Mouse (Mus musculus): ENCODE results near the gene Ski. TPM values are rescaled to one million over a fixed set of nuclear protein-coding genes. Genes with fewer than 3 reads are reported as not detected.
A peak's percentile ranks its signal among the peaks of the same experiment; 100 is the strongest.

The Ski gene
- polyA plus RNA-seq, 1 experiment from 2014 or later = 22.6 TPM

DNA sequence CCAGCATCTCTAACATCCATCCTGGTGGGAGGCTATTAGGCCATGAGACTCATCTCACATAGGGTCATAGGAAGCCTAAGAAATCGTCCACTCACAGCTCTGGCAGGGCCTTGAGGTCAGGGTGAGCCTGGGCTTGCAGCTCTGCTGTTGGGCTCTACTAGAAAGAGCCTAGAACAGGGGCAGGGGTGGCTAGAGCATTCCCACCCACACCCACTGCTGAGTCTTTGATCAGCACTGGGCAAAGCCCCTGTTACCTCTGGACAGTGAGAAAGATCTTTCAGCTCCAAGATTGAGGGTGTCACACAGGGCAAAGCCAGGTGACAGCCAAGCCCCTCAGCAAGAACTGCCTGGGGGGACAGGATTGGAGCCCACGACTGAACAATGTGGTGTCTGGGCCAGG is 79.0 kb downstream of the Ski start:
- ATAC-seq = no peak
- no peak overlapping the region for H3K4me3 ChIP-seq (ENCODE audit: low read depth, low read length)
- H3K36me3 ChIP-seq (ENCODE audit: insufficient read depth, low read length) = no peaks in the 10 kb centered on the region
- no peak for TF ChIP-seq CTCF (IDR thresholded peaks at IDR 0.05)
- TF ChIP-seq EP300 (IDR thresholded peaks at IDR 0.05) = no peak
- no peaks in the 10 kb centered on the region for H3K9me3 ChIP-seq (ENCODE audit: low read length)
- H3K27ac ChIP-seq (ENCODE audit: low read length) = peak overlapping the region; percentile 89
- 37% methylated on average over 2 of the region's 2 CpGs for WGBS
- DNase-seq (ENCODE audit: low spot score) = no peak
- no peak overlapping the region for H3K4me2 ChIP-seq (replicated peaks; ENCODE audit: low read depth, low read length)
- H3K27me3 ChIP-seq (replicated peaks; ENCODE audit: insufficient read depth, low read length) = no peaks in the 10 kb centered on the region
- no peak overlapping the region; the same call in 1 of the 2 replicates for H3K9ac ChIP-seq (replicated peaks; ENCODE audit: low read depth)
- H3K4me1 ChIP-seq (ENCODE audit: insufficient read depth, low read depth, low read length) = peaks cover 10% of the 10 kb centered on the region

DNA sequence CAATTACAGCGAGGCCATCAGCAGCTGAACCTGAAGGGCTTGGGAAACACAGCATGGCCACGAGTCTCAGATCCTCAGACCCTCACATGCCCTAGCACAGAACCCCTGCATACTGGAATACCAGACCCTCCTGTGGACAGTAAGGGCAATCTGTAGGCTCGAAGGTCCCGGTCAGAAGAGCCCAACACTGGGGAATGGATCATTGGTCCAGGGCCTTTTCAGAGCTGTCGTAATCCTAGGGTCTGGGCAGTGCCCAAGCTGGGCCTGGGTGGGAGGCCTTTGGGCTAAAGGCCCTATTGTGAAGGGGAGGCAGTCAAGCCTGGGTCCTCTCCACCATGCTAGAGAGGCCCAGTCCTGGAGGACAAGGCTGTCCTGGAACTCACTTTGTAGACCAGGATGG is 79.6 kb downstream of the Ski start:
- no peaks in the 10 kb centered on the region for H3K36me3 ChIP-seq (ENCODE audit: insufficient read depth, low read length)
- no peak for DNase-seq (ENCODE audit: low spot score)
- H3K9ac ChIP-seq (replicated peaks; ENCODE audit: low read depth) = no peak overlapping the region
- H3K4me1 ChIP-seq (ENCODE audit: insufficient read depth, low read depth, low read length) = peaks cover 8% of the 10 kb centered on the region
- H3K4me3 ChIP-seq (ENCODE audit: low read depth, low read length) = no peak overlapping the region
- H3K27ac ChIP-seq (ENCODE audit: low read length) = no peak overlapping the region
- no peak overlapping the region for H3K4me2 ChIP-seq (replicated peaks; ENCODE audit: low read depth, low read length)
- TF ChIP-seq EP300 (IDR thresholded peaks at IDR 0.05) = no peak
- no peak for TF ChIP-seq CTCF (IDR thresholded peaks at IDR 0.05)
- H3K27me3 ChIP-seq (replicated peaks; ENCODE audit: insufficient read depth, low read length) = no peaks in the 10 kb centered on the region
- 91% methylated on average over 5 of the region's 5 CpGs for WGBS
- no peak for ATAC-seq
- no peaks in the 10 kb centered on the region for H3K9me3 ChIP-seq (ENCODE audit: low read length)

DNA sequence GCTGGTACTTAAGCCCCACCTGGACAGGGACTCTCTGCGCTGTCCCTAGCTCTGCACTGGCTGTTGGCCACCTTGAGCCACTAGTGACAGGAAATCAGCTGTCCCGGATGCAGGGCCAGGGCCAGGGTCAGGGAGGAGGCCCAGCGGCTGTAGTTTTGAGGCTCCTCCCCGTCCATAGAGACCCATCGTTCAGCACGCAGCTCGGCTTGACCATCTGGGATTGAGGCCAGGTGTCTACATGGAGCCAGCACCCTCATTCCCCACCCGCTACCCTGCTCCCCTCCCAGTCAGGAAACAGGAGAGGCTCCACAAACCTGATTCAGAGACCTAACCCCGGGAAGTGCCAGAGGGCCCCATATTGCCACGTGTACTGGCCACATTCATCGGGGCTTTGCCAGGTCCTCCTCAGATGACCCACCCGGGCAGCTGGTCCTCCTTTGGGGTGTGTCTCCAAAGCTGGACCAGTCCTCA is 81.6 kb downstream of the Ski start:
- Histone ChIP-seq H3K27ac (ENCODE audit: low read length) (no peak overlapping the region), H3K9ac (replicated peaks; ENCODE audit: low read depth) (no peak overlapping the region), H3K9me3 (ENCODE audit: low read length) (no peaks in the 10 kb centered on the region), H3K4me3 (ENCODE audit: low read depth, low read length) (no peak overlapping the region), H3K36me3 (ENCODE audit: insufficient read depth, low read length) (no peaks in the 10 kb centered on the region), H3K4me1 (ENCODE audit: insufficient read depth, low read depth, low read length) (peaks cover 8% of the 10 kb centered on the region), H3K4me2 (replicated peaks; ENCODE audit: low read depth, low read length) (no peak overlapping the region), H3K27me3 (replicated peaks; ENCODE audit: insufficient read depth, low read length) (no peaks in the 10 kb centered on the region)
- 23% methylated on average over 12 of the region's 12 CpGs for WGBS
- TF ChIP-seq EP300 (IDR thresholded peaks at IDR 0.05) = no peak
- no peak for TF ChIP-seq CTCF (IDR thresholded peaks at IDR 0.05)
- DNase-seq (ENCODE audit: low spot score) (peak; percentile 75), ATAC-seq (peak; percentile 18)

DNA sequence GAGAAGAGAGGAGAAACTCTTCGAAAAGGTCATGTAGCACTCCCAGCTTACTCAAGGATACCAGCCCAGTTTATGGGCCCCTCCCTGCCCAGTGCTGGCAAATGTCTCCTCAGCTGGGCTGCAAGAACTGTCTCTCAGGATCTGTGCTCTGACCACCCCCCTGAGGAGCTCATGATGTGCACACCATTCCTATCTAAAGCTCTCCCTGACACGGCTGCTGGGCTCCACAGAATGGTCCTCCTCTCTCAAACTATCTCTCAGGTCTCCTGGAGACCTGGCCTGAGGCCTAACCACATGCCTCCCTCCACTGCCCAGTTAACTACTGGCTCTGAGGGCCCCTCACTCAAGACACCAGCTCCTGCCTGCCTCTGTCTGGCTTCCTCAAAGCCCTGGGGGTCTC is 82.2 kb downstream of the Ski start:
- no peak for ATAC-seq
- TF ChIP-seq EP300 (IDR thresholded peaks at IDR 0.05) = no peak
- no peak for TF ChIP-seq CTCF (IDR thresholded peaks at IDR 0.05)
- Histone ChIP-seq H3K36me3 (ENCODE audit: insufficient read depth, low read length) (no peaks in the 10 kb centered on the region), H3K9me3 (ENCODE audit: low read length) (no peaks in the 10 kb centered on the region), H3K27me3 (replicated peaks; ENCODE audit: insufficient read depth, low read length) (no peaks in the 10 kb centered on the region), H3K27ac (ENCODE audit: low read length) (no peak overlapping the region), H3K4me2 (replicated peaks; ENCODE audit: low read depth, low read length) (no peak overlapping the region), H3K9ac (replicated peaks; ENCODE audit: low read depth) (no peak overlapping the region), H3K4me3 (ENCODE audit: low read depth, low read length) (no peak overlapping the region), H3K4me1 (ENCODE audit: insufficient read depth, low read depth, low read length) (peaks cover 8% of the 10 kb centered on the region)
- no peak for DNase-seq (ENCODE audit: low spot score)
- 67% methylated on average over 2 of the region's 2 CpGs for WGBS

DNA sequence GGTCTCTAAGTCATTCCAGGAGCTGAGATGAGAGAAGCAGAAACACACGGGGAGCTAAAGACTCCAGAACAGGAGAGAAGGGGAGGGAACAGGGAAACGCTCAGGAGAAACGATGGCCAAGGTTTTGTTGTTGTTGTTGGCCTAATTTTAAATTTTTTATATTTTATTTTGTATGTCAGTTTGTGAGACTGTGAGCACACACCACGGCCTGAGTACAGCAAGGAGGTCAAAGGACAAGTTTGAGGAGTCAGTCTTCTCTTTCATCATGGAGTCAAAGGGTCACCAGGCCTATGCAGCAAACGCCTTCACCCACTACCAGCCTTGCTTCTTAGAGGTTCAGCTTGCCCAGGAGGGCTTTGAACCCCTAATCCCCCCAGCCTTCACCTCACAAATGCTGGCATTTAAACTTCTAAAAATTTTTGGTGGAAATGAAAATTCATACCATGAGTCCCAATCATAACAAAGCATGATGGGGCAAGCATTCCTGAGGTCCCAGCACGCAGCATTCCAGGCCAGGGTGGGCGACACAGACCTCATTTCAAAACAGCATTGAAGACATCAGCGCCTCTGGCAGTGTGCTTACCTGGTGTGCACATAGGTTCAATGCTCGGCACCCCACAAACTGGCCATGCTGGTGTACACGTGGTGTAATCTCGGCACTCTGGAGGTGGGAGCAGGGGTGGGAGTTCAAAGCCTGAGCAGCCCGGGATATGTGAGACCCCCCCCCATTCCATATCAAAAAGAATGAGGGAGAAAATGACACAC is 82.9 kb downstream of the Ski start:
- no peak for DNase-seq (ENCODE audit: low spot score)
- no peak overlapping the region for H3K4me3 ChIP-seq (ENCODE audit: low read depth, low read length)
- H3K36me3 ChIP-seq (ENCODE audit: insufficient read depth, low read length) = no peaks in the 10 kb centered on the region
- no peak overlapping the region for H3K9ac ChIP-seq (replicated peaks; ENCODE audit: low read depth)
- TF ChIP-seq CTCF (IDR thresholded peaks at IDR 0.05) (no peak), EP300 (IDR thresholded peaks at IDR 0.05) (no peak)
- peaks cover 8% of the 10 kb centered on the region for H3K4me1 ChIP-seq (ENCODE audit: insufficient read depth, low read depth, low read length)
- no peaks in the 10 kb centered on the region for H3K9me3 ChIP-seq (ENCODE audit: low read length)
- 78% methylated on average over 12 of the region's 12 CpGs for WGBS
- no peak overlapping the region for H3K4me2 ChIP-seq (replicated peaks; ENCODE audit: low read depth, low read length)
- ATAC-seq = no peak
- H3K27me3 ChIP-seq (replicated peaks; ENCODE audit: insufficient read depth, low read length) = no peaks in the 10 kb centered on the region
- no peak overlapping the region for H3K27ac ChIP-seq (ENCODE audit: low read length)

DNA sequence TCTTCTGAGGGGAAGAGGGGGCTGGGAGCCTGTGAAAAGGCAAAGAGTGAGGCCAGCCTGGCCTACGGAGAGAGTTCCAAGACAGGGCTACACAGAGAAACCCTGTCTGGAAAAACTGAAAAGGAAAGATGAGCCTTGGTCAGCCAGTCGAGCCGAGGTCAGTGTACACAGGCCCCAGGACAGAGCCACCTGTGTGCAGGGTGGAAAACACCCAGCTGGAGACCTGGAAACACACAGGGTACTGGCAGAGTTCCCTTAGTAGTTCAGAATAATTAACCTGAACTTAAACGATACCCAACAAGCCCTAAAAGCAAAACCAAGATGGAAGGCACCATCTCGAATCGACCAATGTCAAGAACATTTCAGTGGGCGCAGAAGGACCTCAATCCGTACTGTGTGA is 83.9 kb downstream of the Ski start:
- Histone ChIP-seq H3K27ac (ENCODE audit: low read length) (no peak overlapping the region), H3K4me3 (ENCODE audit: low read depth, low read length) (no peak overlapping the region), H3K36me3 (ENCODE audit: insufficient read depth, low read length) (no peaks in the 10 kb centered on the region), H3K9ac (replicated peaks; ENCODE audit: low read depth) (no peak overlapping the region), H3K4me1 (ENCODE audit: insufficient read depth, low read depth, low read length) (peaks cover 7% of the 10 kb centered on the region), H3K9me3 (ENCODE audit: low read length) (no peaks in the 10 kb centered on the region), H3K4me2 (replicated peaks; ENCODE audit: low read depth, low read length) (no peak overlapping the region), H3K27me3 (replicated peaks; ENCODE audit: insufficient read depth, low read length) (no peaks in the 10 kb centered on the region)
- TF ChIP-seq CTCF (IDR thresholded peaks at IDR 0.05) = no peak
- TF ChIP-seq EP300 (IDR thresholded peaks at IDR 0.05) = no peak
- ATAC-seq = no peak
- no peak for DNase-seq (ENCODE audit: low spot score)
- 78% methylated on average over 8 of the region's 8 CpGs for WGBS
